Mouse (Mus musculus) ES-Bruce4 (cell line): ENCODE data around the gene Calml4. TPM values are rescaled to one million over a fixed set of nuclear protein-coding genes. Genes with fewer than 3 reads are reported as not detected.

Source experiments
- H3K27ac ChIP-seq: 2 replicates; pipeline ENCODE4 v1.5.1; 2012; ENCODE audit warnings: low read length, inconsistent platforms; ENCODE audit not compliant: insufficient read depth
- H3K27me3 ChIP-seq: 2 replicates; pipeline ENCODE4 v1.6.1; 2012; ENCODE audit warnings: mild to moderate bottlenecking, low read length, inconsistent platforms; ENCODE audit not compliant: control insufficient read depth, poor library complexity, insufficient read depth, severe bottlenecking
- H3K36me3 ChIP-seq: 2 replicates; pipeline ENCODE4 v1.6.1; 2012; ENCODE audit warnings: inconsistent platforms, mild to moderate bottlenecking, low read length, moderate library complexity; ENCODE audit not compliant: control insufficient read depth, poor library complexity, insufficient read depth, severe bottlenecking
- H3K4me1 ChIP-seq: one replicate; pipeline ENCODE4 v1.8.1; 2011; ENCODE audit warnings: low read length; ENCODE audit not compliant: control insufficient read depth, insufficient read depth
- H3K4me3 ChIP-seq: 2 replicates; pipeline ENCODE4 v1.5.1; 2011; ENCODE audit warnings: low read depth, mild to moderate bottlenecking, low read length
- H3K9ac ChIP-seq: 2 replicates; pipeline ENCODE4 v1.6.1; 2012; ENCODE audit warnings: low read depth, mild to moderate bottlenecking, inconsistent platforms; ENCODE audit not compliant: poor library complexity, severe bottlenecking
- H3K9me3 ChIP-seq: replicated peaks from 2 replicates; pipeline ENCODE4 v1.6.1; 2012; ENCODE audit warnings: mild to moderate bottlenecking, low read length, inconsistent platforms; ENCODE audit not compliant: control insufficient read depth, poor library complexity, insufficient read depth, severe bottlenecking
- CTCF ChIP-seq: IDR thresholded peaks from one replicate; pipeline ENCODE4 v1.8.1; 2011; ENCODE audit warnings: low read depth, low read length
- EP300 ChIP-seq: IDR thresholded peaks from 2 replicates; pipeline ENCODE4 v1.6.1; 2011; ENCODE audit warnings: low read depth, low read length; ENCODE audit not compliant: insufficient read depth
- POLR2A ChIP-seq: IDR thresholded peaks from one replicate; pipeline ENCODE4 v1.8.1; 2011; ENCODE audit warnings: low read length; ENCODE audit not compliant: insufficient read depth
- polyA plus RNA-seq: library from polyadenylated mRNA; stranded (reverse); fragments of >200 nt; gene quantifications from 2 replicates; pipeline ENCODE4 v1.2.4, GENCODE M21; 2011; ENCODE audit warnings: low read depth; ENCODE audit not compliant: missing spikeins, insufficient read depth, insufficient read length

Calml4 gene
- polyA plus RNA-seq, 1 experiment = 16.7 TPM

DNA sequence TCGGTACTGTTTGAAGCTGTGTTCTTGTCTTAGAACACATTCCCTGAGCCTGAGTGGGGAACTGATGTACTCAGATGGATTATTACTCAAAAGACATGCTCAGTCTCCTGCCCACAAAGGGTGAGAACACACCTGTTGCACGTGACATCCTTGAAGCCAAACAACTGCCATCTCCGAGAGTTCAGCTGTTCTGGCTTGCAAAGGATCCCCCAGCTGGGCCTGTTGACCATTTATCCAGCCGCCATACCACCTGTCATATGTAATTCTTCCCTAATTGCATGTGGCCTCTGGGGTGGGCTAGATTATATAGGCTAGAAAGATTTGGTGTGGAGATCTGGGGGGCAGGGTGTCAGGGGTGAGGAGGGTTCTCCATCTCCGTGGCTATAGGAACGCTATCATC is 37.1 kb upstream of the Calml4 start:
- H3K4me3 ChIP-seq = no peak overlapping the region
- H3K9me3 ChIP-seq = no peaks in the 10 kb centered on the region
- peaks cover 12% of the 10 kb centered on the region for H3K4me1 ChIP-seq
- H3K27ac ChIP-seq = no peak overlapping the region; the same call in 1 of the 2 replicates
- H3K36me3 ChIP-seq = no peaks in the 10 kb centered on the region
- H3K27me3 ChIP-seq = no peaks in the 10 kb centered on the region
- H3K9ac ChIP-seq = no peak overlapping the region
- TF ChIP-seq POLR2A (no peak), EP300 (no peak), CTCF (no peak)

DNA sequence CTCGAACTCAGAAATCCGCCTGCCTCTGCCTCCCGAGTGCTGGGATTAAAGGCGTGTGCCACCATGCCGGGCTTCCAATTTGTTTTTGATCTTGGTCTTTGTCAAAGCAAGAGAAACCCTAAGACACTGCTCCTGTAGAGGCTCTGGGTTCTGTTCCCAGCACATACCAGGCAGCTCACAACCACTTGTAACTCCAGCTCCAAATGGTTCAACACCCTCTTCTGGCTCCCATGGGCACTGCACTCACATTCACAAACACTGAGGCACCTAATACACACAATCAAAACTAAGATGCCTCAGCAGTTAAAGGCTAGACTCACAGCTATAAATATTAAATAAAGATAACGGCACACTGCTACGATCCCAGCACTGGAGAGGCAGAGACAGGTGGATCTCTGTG is 36.1 kb upstream of the Calml4 start:
- no peak overlapping the region for H3K9ac ChIP-seq
- H3K4me1 ChIP-seq = peaks cover 12% of the 10 kb centered on the region
- no peak overlapping the region for H3K27ac ChIP-seq
- TF ChIP-seq CTCF = peak; percentile 2
- no peak for TF ChIP-seq POLR2A
- no peak overlapping the region for H3K4me3 ChIP-seq
- H3K27me3 ChIP-seq = no peaks in the 10 kb centered on the region
- no peaks in the 10 kb centered on the region for H3K36me3 ChIP-seq
- H3K9me3 ChIP-seq = no peaks in the 10 kb centered on the region

DNA sequence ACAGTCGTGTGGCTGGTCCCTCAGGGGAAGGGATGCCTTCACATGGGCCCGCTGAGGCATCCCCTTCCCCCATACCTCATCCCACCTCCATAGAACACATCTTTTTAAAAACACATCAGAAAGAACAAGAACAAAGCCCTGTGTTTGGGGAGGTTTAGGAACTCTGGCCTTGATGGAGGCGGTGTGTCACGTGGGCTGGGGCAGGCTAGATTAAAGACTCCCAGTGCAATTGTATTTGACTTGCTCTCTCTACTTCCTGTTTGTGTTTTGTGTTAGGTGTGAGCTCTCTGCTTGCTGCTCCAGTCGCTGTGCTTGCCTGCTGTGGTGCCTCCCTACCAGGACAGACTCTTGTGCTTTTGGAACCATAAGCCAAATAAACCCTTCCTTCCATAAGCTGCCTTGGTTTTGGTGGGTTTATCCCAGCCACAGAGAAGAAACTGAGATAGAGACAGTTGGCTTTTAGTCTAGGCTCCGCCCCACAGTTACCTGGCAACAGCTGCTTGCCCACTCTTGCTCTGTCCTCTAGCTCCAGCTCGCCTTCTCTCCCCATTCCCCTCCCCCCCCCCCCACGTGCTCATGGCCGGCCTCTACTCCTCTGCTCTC is 32.0 kb upstream of the Calml4 start:
- H3K4me1 ChIP-seq = peaks cover 4% of the 10 kb centered on the region
- TF ChIP-seq POLR2A (peak; percentile 50), EP300 (0 out of 2 replicates have a peak, but pooled peaks have one; percentile 11), CTCF (no peak)
- no peaks in the 10 kb centered on the region for H3K36me3 ChIP-seq
- H3K9ac ChIP-seq = peak overlapping the region; percentile 60
- H3K27me3 ChIP-seq = no peaks in the 10 kb centered on the region
- H3K27ac ChIP-seq = peak overlapping the region; percentile 96
- no peaks in the 10 kb centered on the region for H3K9me3 ChIP-seq
- H3K4me3 ChIP-seq = peak overlapping the region; percentile 48

DNA sequence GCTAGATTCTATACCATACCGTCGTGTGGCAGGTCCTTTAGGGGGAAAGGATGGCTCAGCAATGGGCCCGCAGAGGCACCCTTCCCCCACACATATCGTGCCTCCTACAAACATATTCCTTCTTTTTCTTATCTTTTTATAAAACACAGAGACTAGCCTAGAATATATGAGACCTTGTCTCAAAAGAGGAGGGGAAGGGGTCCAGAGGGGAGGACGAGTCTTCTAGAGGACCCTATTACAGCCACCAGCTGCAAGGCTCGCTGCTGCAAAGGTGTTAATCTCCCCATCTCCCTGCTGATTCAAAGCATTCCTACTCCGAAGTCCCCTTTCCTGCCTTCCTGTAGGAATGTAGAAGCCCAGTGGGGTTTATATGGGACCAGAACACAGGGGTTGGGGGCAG is 31.4 kb upstream of the Calml4 start:
- peak overlapping the region; percentile 96 for H3K27ac ChIP-seq
- peaks cover 5% of the 10 kb centered on the region for H3K4me1 ChIP-seq
- H3K9me3 ChIP-seq = no peaks in the 10 kb centered on the region
- peak overlapping the region; percentile 60 for H3K9ac ChIP-seq
- no peaks in the 10 kb centered on the region for H3K36me3 ChIP-seq
- H3K4me3 ChIP-seq = peak overlapping the region; percentile 48
- TF ChIP-seq POLR2A = no peak
- no peak for TF ChIP-seq EP300
- no peak for TF ChIP-seq CTCF
- no peaks in the 10 kb centered on the region for H3K27me3 ChIP-seq

DNA sequence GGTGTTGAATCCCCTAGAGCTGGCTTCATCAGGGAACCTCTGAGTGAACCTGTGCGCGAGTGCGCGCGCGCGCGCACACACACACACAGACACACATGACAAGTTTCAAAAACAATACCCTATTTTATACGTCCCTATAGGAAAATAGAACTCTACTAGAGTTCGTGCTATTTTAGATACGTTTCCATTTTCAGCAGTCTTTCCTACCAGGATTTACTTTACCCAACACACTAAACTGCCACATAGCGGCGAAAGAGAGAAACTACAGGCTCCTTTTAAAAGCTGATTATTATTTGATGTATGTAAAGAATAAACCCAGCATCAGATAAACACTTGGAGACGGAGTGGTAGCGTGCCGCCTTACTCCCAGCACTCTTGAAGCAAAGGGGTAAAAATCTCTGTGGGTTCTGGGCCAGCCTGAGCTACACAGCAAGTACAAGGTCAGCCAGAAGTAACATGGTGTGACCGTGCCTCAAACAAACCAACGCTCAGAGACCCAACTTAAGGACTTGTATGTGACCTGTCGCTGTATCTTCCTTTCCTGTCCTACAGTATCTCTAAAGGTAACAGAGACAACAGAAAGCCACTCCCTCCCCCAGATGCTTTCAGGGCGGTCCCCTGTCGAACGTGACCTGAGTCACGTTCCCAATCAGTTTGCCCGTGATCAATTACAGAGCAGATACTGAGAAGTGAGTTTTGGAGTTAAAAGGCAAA is 29.8 kb upstream of the Calml4 start:
- peak overlapping the region; percentile 60 for H3K9ac ChIP-seq
- TF ChIP-seq CTCF (no peak), EP300 (no peak), POLR2A (no peak)
- peak overlapping the region; percentile 60 for H3K4me3 ChIP-seq
- peak overlapping the region; percentile 96 for H3K27ac ChIP-seq
- peaks cover 5% of the 10 kb centered on the region for H3K4me1 ChIP-seq
- no peaks in the 10 kb centered on the region for H3K9me3 ChIP-seq
- no peaks in the 10 kb centered on the region for H3K27me3 ChIP-seq
- no peaks in the 10 kb centered on the region for H3K36me3 ChIP-seq

DNA sequence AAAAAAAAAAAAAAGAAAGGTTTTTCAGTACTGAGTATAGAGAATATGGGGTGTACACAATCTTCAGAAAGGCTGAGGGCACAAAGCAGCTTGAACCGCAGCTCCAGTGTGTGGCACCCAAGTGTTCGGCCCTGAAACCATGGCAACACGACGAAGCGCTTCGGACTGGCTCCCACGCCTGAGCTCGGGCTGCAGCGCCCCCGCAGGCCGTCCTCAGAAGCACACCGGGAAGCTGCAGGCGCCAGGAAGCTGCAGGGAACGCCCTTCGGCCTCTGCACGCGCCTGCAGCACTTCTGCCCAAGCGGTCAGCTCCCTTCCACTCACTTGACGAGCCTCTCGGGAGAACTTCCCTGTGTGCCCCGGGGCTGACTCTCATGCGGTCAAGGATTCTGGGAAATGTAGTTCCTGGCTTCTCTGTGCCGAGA is 29.2 kb upstream of the Calml4 start:
- no peak overlapping the region for H3K4me3 ChIP-seq
- peak overlapping the region; percentile 96; the same call in 1 of the 2 replicates for H3K27ac ChIP-seq
- no peaks in the 10 kb centered on the region for H3K9me3 ChIP-seq
- H3K27me3 ChIP-seq = no peaks in the 10 kb centered on the region
- H3K9ac ChIP-seq = no peak overlapping the region
- H3K36me3 ChIP-seq = no peaks in the 10 kb centered on the region
- TF ChIP-seq EP300 (peak; percentile 95), POLR2A (peak; percentile 50), CTCF (peak; percentile 88)
- peaks cover 8% of the 10 kb centered on the region for H3K4me1 ChIP-seq
